In genomic region chr2:164832032-164832747, GRCm38 (mm10) we compare ENCODE assay signal across 8 mouse cellular contexts. TPM values are rescaled to one million over a fixed set of nuclear protein-coding genes. Genes with fewer than 3 reads are reported as not detected.
DNase-seq lines count a peak whose midpoint lies in the region; ATAC-seq and TF ChIP-seq lines count a peak whose summit lies in the region.

No protein-coding gene starts in this region.

- TF ChIP-seq CTCF in bone marrow macrophage, adult 2 months (IDR thresholded peaks at IDR 0.05; ENCODE audit: low read depth, low read length): no peak

- H3K4me2 ChIP-seq in kidney, embryonic 14.5 days (replicated peaks; ENCODE audit: low read depth, low read length): peak overlapping the region; percentile 95
- H3K4me2 ChIP-seq in hindbrain, embryonic 12.5 days (replicated peaks): peak overlapping the region; percentile 88
- H3K4me2 ChIP-seq in midbrain, embryonic 14.5 days (ENCODE audit: low read length): peak overlapping the region; percentile 99

- H3K36me3 ChIP-seq in kidney, embryonic 14.5 days (ENCODE audit: control insufficient read depth, insufficient read depth, low read length): peaks cover 28% of the 10 kb centered on the region
- peaks cover 29% of the 10 kb centered on the region for H3K36me3 ChIP-seq in hindbrain, embryonic 12.5 days
- H3K36me3 ChIP-seq in midbrain, embryonic 14.5 days (ENCODE audit: control insufficient read depth, insufficient read depth, low read length): peaks cover 24% of the 10 kb centered on the region

- 66% methylated on average over 16 of the region's 16 CpGs for WGBS in kidney, embryonic 14.5 days
- 63% methylated on average over 16 of the region's 16 CpGs for WGBS in hindbrain, embryonic 12.5 days
- 69% methylated on average over 16 of the region's 16 CpGs for WGBS in midbrain, embryonic 14.5 days

- H3K27ac ChIP-seq in kidney, embryonic 14.5 days (ENCODE audit: low read depth, low read length): no peak overlapping the region
- H3K27ac ChIP-seq in bone marrow macrophage, adult 2 months (ENCODE audit: insufficient read depth, low read depth, low read length): peak overlapping the region; percentile 98
- peak overlapping the region; percentile 53 for H3K27ac ChIP-seq in hindbrain, embryonic 12.5 days
- peak overlapping the region; percentile 74; the same call in 1 of the 2 replicates for H3K27ac ChIP-seq in midbrain, embryonic 14.5 days (replicated peaks; ENCODE audit: low read depth, low read length)

- ATAC-seq in kidney, embryonic 14.5 days (ENCODE audit: low FRiP score, low TSS enrichment): no peak
- no peak for ATAC-seq in hindbrain, embryonic 12.5 days (ENCODE audit: low FRiP score)
- no peak for ATAC-seq in midbrain, embryonic 14.5 days (ENCODE audit: low FRiP score, low TSS enrichment)

- H3K9me3 ChIP-seq in kidney, embryonic 14.5 days (ENCODE audit: control insufficient read depth, low read length): no peaks in the 10 kb centered on the region
- H3K9me3 ChIP-seq in hindbrain, embryonic 12.5 days (replicated peaks): no peaks in the 10 kb centered on the region
- no peaks in the 10 kb centered on the region for H3K9me3 ChIP-seq in midbrain, embryonic 14.5 days (ENCODE audit: control insufficient read depth, low read length)

- H3K4me1 ChIP-seq in kidney, embryonic 14.5 days (ENCODE audit: control insufficient read depth, insufficient read depth, low read length): peaks cover 11% of the 10 kb centered on the region
- peaks cover 9% of the 10 kb centered on the region for H3K4me1 ChIP-seq in bone marrow macrophage, adult 2 months (ENCODE audit: control insufficient read depth, insufficient read depth, low read length)
- peaks cover 23% of the 10 kb centered on the region for H3K4me1 ChIP-seq in hindbrain, embryonic 12.5 days
- H3K4me1 ChIP-seq in midbrain, embryonic 14.5 days (ENCODE audit: control insufficient read depth, insufficient read depth, low read length): peaks cover 17% of the 10 kb centered on the region

- H3K9ac ChIP-seq in kidney, embryonic 14.5 days (ENCODE audit: low read depth, low read length): peak overlapping the region; percentile 63
- H3K9ac ChIP-seq in hindbrain, embryonic 12.5 days: peak overlapping the region; percentile 67
- H3K9ac ChIP-seq in midbrain, embryonic 14.5 days (replicated peaks; ENCODE audit: low read length): peak overlapping the region; percentile 64

- no peaks in the 10 kb centered on the region for H3K27me3 ChIP-seq in kidney, embryonic 14.5 days (ENCODE audit: control insufficient read depth, insufficient read depth, low read length)
- no peaks in the 10 kb centered on the region for H3K27me3 ChIP-seq in hindbrain, embryonic 12.5 days
- H3K27me3 ChIP-seq in midbrain, embryonic 14.5 days (ENCODE audit: control insufficient read depth, insufficient read depth, low read length): no peaks in the 10 kb centered on the region

- H3K4me3 ChIP-seq in kidney, embryonic 14.5 days (ENCODE audit: low read length): peak overlapping the region; percentile 63
- H3K4me3 ChIP-seq in bone marrow macrophage, adult 2 months (ENCODE audit: insufficient read depth, low read length): peak overlapping the region; percentile 90
- peak overlapping the region; percentile 74 for H3K4me3 ChIP-seq in hindbrain, embryonic 12.5 days
- peak overlapping the region; percentile 69 for H3K4me3 ChIP-seq in midbrain, embryonic 14.5 days (replicated peaks; ENCODE audit: low read depth, low read length)

- DNase-seq in kidney, adult 8-10 months: no peak
- no peak for DNase-seq in midbrain, embryonic 14.5 days
- no peak for DNase-seq in embryo, embryonic 11 days
- DNase-seq in urinary bladder, postnatal 14 days (ENCODE audit: low spot score): no peak
- no peak for DNase-seq in layer of hippocampus, postnatal 14 days (ENCODE audit: low spot score in 2 of 2)

- no peak for TF ChIP-seq POLR2A in bone marrow macrophage, adult 2 months (IDR thresholded peaks at IDR 0.05; ENCODE audit: borderline replicate concordance, low read depth, low read length)

RNA-seq across cellular contexts. Expression of gene Ctsa, which starts 0.5 kb away (rescaled TPM):
- polyA plus RNA-seq in kidney, embryonic 14.5 days (2014; fragmentation: Nextera tagmentation; extraction: Ambion mirVana): 122 and 135 TPM in 2 replicates
- 632 and 760 TPM in 2 replicates for polyA plus RNA-seq in bone marrow macrophage, adult 2 months (2012; ENCODE audit: insufficient read depth, insufficient read length, missing spikeins)
- 108 and 112 TPM in 2 replicates for polyA plus RNA-seq in hindbrain, embryonic 12.5 days (2016; fragmentation: Nextera tagmentation; extraction: Ambion mirVana)
- polyA plus RNA-seq in midbrain, embryonic 14.5 days (2014; fragmentation: Nextera tagmentation; extraction: Ambion mirVana): 77.1 and 88.2 TPM in 2 replicates
- 10 to 100 TPM; 87.7 to 89.6 TPM for total RNA-seq in layer of hippocampus, postnatal 14 days (2021)

RNA-seq across cellular contexts. Expression of gene Neurl2, which starts 1.1 kb away (rescaled TPM):
- 6.0 and 6.6 TPM in 2 replicates for polyA plus RNA-seq in kidney, embryonic 14.5 days (2014; fragmentation: Nextera tagmentation; extraction: Ambion mirVana)
- polyA plus RNA-seq in bone marrow macrophage, adult 2 months (2012; ENCODE audit: insufficient read depth, insufficient read length, missing spikeins): 21.0 and 25.4 TPM in 2 replicates
- polyA plus RNA-seq in hindbrain, embryonic 12.5 days (2016; fragmentation: Nextera tagmentation; extraction: Ambion mirVana): 5.5 and 6.1 TPM in 2 replicates
- polyA plus RNA-seq in midbrain, embryonic 14.5 days (2014; fragmentation: Nextera tagmentation; extraction: Ambion mirVana): 5.1 and 6.9 TPM in 2 replicates
- 1 to 10 TPM; 3.9 to 4.1 TPM for total RNA-seq in layer of hippocampus, postnatal 14 days (2021)

RNA-seq across cellular contexts. Expression of gene Spata25, which starts 3.9 kb away (rescaled TPM):
- polyA plus RNA-seq in kidney, embryonic 14.5 days (2014; fragmentation: Nextera tagmentation; extraction: Ambion mirVana): not detected in 2 replicates
- 1.4 TPM in 1 of 2 replicates, not detected in the other for polyA plus RNA-seq in bone marrow macrophage, adult 2 months (2012; ENCODE audit: insufficient read depth, insufficient read length, missing spikeins)
- not detected in 2 replicates for polyA plus RNA-seq in hindbrain, embryonic 12.5 days (2016; fragmentation: Nextera tagmentation; extraction: Ambion mirVana)
- 0.29 TPM in 1 of 2 replicates, not detected in the other for polyA plus RNA-seq in midbrain, embryonic 14.5 days (2014; fragmentation: Nextera tagmentation; extraction: Ambion mirVana)
- under 1 TPM in 1 of 2 experiments, not detected in 1; 0.67 TPM for total RNA-seq in layer of hippocampus, postnatal 14 days (2021)

RNA-seq across cellular contexts. Expression of gene Zswim1, which starts 9.7 kb away (rescaled TPM):
- 12.4 and 20.0 TPM in 2 replicates for polyA plus RNA-seq in kidney, embryonic 14.5 days (2014; fragmentation: Nextera tagmentation; extraction: Ambion mirVana)
- polyA plus RNA-seq in bone marrow macrophage, adult 2 months (2012; ENCODE audit: insufficient read depth, insufficient read length, missing spikeins): 5.7 and 5.8 TPM in 2 replicates
- 21.4 and 22.3 TPM in 2 replicates for polyA plus RNA-seq in hindbrain, embryonic 12.5 days (2016; fragmentation: Nextera tagmentation; extraction: Ambion mirVana)
- polyA plus RNA-seq in midbrain, embryonic 14.5 days (2014; fragmentation: Nextera tagmentation; extraction: Ambion mirVana): 27.8 and 30.5 TPM in 2 replicates
- 10 to 100 TPM; 18.1 to 18.2 TPM for total RNA-seq in layer of hippocampus, postnatal 14 days (2021)

RNA-seq across cellular contexts. Expression of gene Pltp, which starts 25.3 kb away (rescaled TPM):
- 25.7 and 34.6 TPM in 2 replicates for polyA plus RNA-seq in kidney, embryonic 14.5 days (2014; fragmentation: Nextera tagmentation; extraction: Ambion mirVana)
- 1,260 and 1,371 TPM in 2 replicates for polyA plus RNA-seq in bone marrow macrophage, adult 2 months (2012; ENCODE audit: insufficient read depth, insufficient read length, missing spikeins)
- 77.3 and 78.5 TPM in 2 replicates for polyA plus RNA-seq in hindbrain, embryonic 12.5 days (2016; fragmentation: Nextera tagmentation; extraction: Ambion mirVana)
- 29.8 and 91.1 TPM in 2 replicates for polyA plus RNA-seq in midbrain, embryonic 14.5 days (2014; fragmentation: Nextera tagmentation; extraction: Ambion mirVana)
- total RNA-seq in layer of hippocampus, postnatal 14 days (2021): 100 to 1,000 TPM in 1 of 2 experiments, 10 to 100 TPM in 1; 72.5 to 107 TPM
